Mouse (Mus musculus) CH12.LX (cell line): ENCODE data around the gene Zfp326.

Experiments used
- CHD2 ChIP-seq: IDR thresholded peaks from 2 replicates; pipeline ENCODE4 v1.6.1; 2011; ENCODE audit warnings: low read length, improper control_type of control experiment
- CTCF ChIP-seq, 2 experiments: IDR thresholded peaks in 1 of 2; conservative IDR thresholded peaks in 1 of 2; 2 replicates each; pipeline ENCODE4 v1.5.1; 2011 to 2012; ENCODE audit warnings: low read depth in 2 of 2, low read length in 2 of 2, improper control_type of control experiment in 1 of 2, inconsistent platforms in 1 of 2, mild to moderate bottlenecking in 1 of 2, moderate library complexity in 1 of 2
- EP300 ChIP-seq: IDR thresholded peaks from 2 replicates; pipeline ENCODE4 v1.6.1; 2011; ENCODE audit warnings: low read length, improper control_type of control experiment
- ETS1 ChIP-seq: conservative IDR thresholded peaks from 2 replicates; pipeline ENCODE4 v1.6.1; 2012; ENCODE audit warnings: low read depth, mild to moderate bottlenecking, inconsistent platforms, low read length, improper control_type of control experiment, moderate library complexity
- GABPA ChIP-seq: IDR thresholded peaks from 2 replicates; pipeline ENCODE4 v1.6.1; 2012; ENCODE audit warnings: low read depth, low read length, improper control_type of control experiment, inconsistent platforms; ENCODE audit not compliant: insufficient replicate concordance
- JUND ChIP-seq: conservative IDR thresholded peaks from 2 replicates; pipeline ENCODE4 v1.6.1; 2011; ENCODE audit warnings: low read depth, low read length, improper control_type of control experiment
- KAT2A ChIP-seq: IDR thresholded peaks from 2 replicates; pipeline ENCODE4 v1.6.1; 2012; ENCODE audit warnings: low read length, improper control_type of control experiment, inconsistent platforms; ENCODE audit not compliant: insufficient replicate concordance
- MAFK ChIP-seq: IDR thresholded peaks from 2 replicates; pipeline ENCODE4 v1.6.1; 2011; ENCODE audit warnings: low read length, improper control_type of control experiment; ENCODE audit not compliant: insufficient replicate concordance
- POLR2A ChIP-seq: IDR thresholded peaks from 2 replicates; pipeline ENCODE4 v1.6.1; 2011; ENCODE audit warnings: low read depth, mild to moderate bottlenecking, improper control_type of control experiment, low read length
- POLR2AphosphoS2 ChIP-seq: IDR thresholded peaks from 2 replicates; pipeline ENCODE4 v1.6.1; 2011; ENCODE audit warnings: low read depth, low read length, improper control_type of control experiment
- RCOR1 ChIP-seq: conservative IDR thresholded peaks from 2 replicates; pipeline ENCODE4 v1.6.1; 2012; ENCODE audit warnings: low read depth, mild to moderate bottlenecking, inconsistent platforms, low read length, improper control_type of control experiment
- SIN3A ChIP-seq: IDR thresholded peaks from 2 replicates; pipeline ENCODE4 v1.6.1; 2012; ENCODE audit warnings: low read length, improper control_type of control experiment, inconsistent platforms
- UBTF ChIP-seq: IDR thresholded peaks from 2 replicates; pipeline ENCODE4 v1.6.1; 2012; ENCODE audit warnings: low read depth, mild to moderate bottlenecking, inconsistent platforms, low read length, improper control_type of control experiment, moderate library complexity
- ZNF384 ChIP-seq: IDR thresholded peaks from 2 replicates; pipeline ENCODE4 v1.6.1; 2012; ENCODE audit warnings: low read depth, low read length, improper control_type of control experiment, inconsistent platforms

- TF ChIP-seq POLR2A (no peak), CTCF (conservative IDR thresholded peaks at IDR 0.05 in 1 of 2, IDR thresholded peaks at IDR 0.05 in 1 of 2; ENCODE audit: low read depth in 2 of 2, low read length in 2 of 2) (no peak), ETS1 (no peak), POLR2AphosphoS2 (no peak), EP300 (no peak), KAT2A (no peak), SIN3A (no peak), JUND (no peak), UBTF (no peak), RCOR1 (no peak), GABPA (no peak), MAFK (no peak), CHD2 (no peak), ZNF384 (no peak)
Measured at GRCm38 (mm10) chr5:105832140-105832539, 44.2 kb upstream of the Zfp326 start.
